Mouse (Mus musculus): Measurements from ENCODE around the gene Oit1. TPM values are rescaled to one million over a fixed set of nuclear protein-coding genes. Genes with fewer than 3 reads are reported as not detected.

Gene Oit1
- polyA plus RNA-seq, 2 experiments: 0.02 TPM; not detected in 1

- ATAC-seq (ENCODE audit: insufficient read depth): no peak
- WGBS (ENCODE audit: insufficient replicate concordance): 61% methylated on average over 4 of the region's 4 CpGs
- DNase-seq (ENCODE audit: low read depth in 3 of 3, low spot score in 3 of 3): no peak
- Histone ChIP-seq H3K4me3 (ENCODE audit: insufficient read depth in 1 of 2, low read depth in 2 of 2, low read length in 2 of 2) (no peak overlapping the region), H3K9ac (replicated peaks) (no peak overlapping the region), H3K4me2 (ENCODE audit: low read depth) (no peak overlapping the region), H3K4me1 (replicated peaks; ENCODE audit: control insufficient read depth in 2 of 2, insufficient read depth in 2 of 2, low read length in 1 of 2) (no peaks in the 10 kb centered on the region; a peak in 1 of 4 replicates), H3K9me3 (ENCODE audit: control insufficient read depth, low read length) (no peaks in the 10 kb centered on the region), H3K27ac (no peak overlapping the region), H3K27me3 (ENCODE audit: control insufficient read depth, insufficient read depth, low read length) (no peaks in the 10 kb centered on the region), H3K36me3 (replicated peaks; ENCODE audit: control insufficient read depth, insufficient read depth, low read depth) (no peaks in the 10 kb centered on the region)
- TF ChIP-seq EP300 (IDR thresholded peaks at IDR 0.05; ENCODE audit: low read depth) (no peak), CTCF (IDR thresholded peaks at IDR 0.05; ENCODE audit: low read depth) (no peak)
Measured at GRCm38 (mm10) chr14:8340226-8340625, 38.3 kb downstream of the Oit1 start.

- no peaks in the 10 kb centered on the region for H3K4me1 ChIP-seq (replicated peaks; ENCODE audit: control insufficient read depth in 2 of 2, insufficient read depth in 2 of 2, low read length in 1 of 2)
- H3K9me3 ChIP-seq (ENCODE audit: control insufficient read depth, low read length): no peaks in the 10 kb centered on the region
- H3K36me3 ChIP-seq (replicated peaks; ENCODE audit: control insufficient read depth, insufficient read depth, low read depth): no peaks in the 10 kb centered on the region
- H3K4me3 ChIP-seq (ENCODE audit: insufficient read depth in 1 of 2, low read depth in 2 of 2, low read length in 2 of 2): no peak overlapping the region
- TF ChIP-seq EP300 (IDR thresholded peaks at IDR 0.05; ENCODE audit: low read depth) (no peak), CTCF (IDR thresholded peaks at IDR 0.05; ENCODE audit: low read depth) (no peak)
- no peaks in the 10 kb centered on the region for H3K27me3 ChIP-seq (ENCODE audit: control insufficient read depth, insufficient read depth, low read length)
- WGBS (ENCODE audit: insufficient replicate concordance): 66% methylated on average over 10 of the region's 10 CpGs
- H3K9ac ChIP-seq (replicated peaks): no peak overlapping the region
- no peak overlapping the region for H3K4me2 ChIP-seq (ENCODE audit: low read depth)
- H3K27ac ChIP-seq: no peak overlapping the region
- DNase-seq (ENCODE audit: low read depth in 3 of 3, low spot score in 3 of 3) (no peak), ATAC-seq (ENCODE audit: insufficient read depth) (no peak)
Measured at GRCm38 (mm10) chr14:8335947-8336346, 42.6 kb downstream of the Oit1 start.

- H3K36me3 ChIP-seq (replicated peaks; ENCODE audit: control insufficient read depth, insufficient read depth, low read depth): no peaks in the 10 kb centered on the region
- WGBS (ENCODE audit: insufficient replicate concordance): 59% methylated on average over 3 of the region's 3 CpGs
- TF ChIP-seq EP300 (IDR thresholded peaks at IDR 0.05; ENCODE audit: low read depth): no peak
- no peak for TF ChIP-seq CTCF (IDR thresholded peaks at IDR 0.05; ENCODE audit: low read depth)
- no peak overlapping the region for H3K4me3 ChIP-seq (ENCODE audit: insufficient read depth in 1 of 2, low read depth in 2 of 2, low read length in 2 of 2)
- H3K4me2 ChIP-seq (ENCODE audit: low read depth): no peak overlapping the region
- ATAC-seq (ENCODE audit: insufficient read depth) (no peak), DNase-seq (ENCODE audit: low read depth in 3 of 3, low spot score in 3 of 3) (no peak)
- H3K4me1 ChIP-seq (replicated peaks; ENCODE audit: control insufficient read depth in 2 of 2, insufficient read depth in 2 of 2, low read length in 1 of 2): no peaks in the 10 kb centered on the region
- no peaks in the 10 kb centered on the region for H3K27me3 ChIP-seq (ENCODE audit: control insufficient read depth, insufficient read depth, low read length)
- H3K9me3 ChIP-seq (ENCODE audit: control insufficient read depth, low read length): no peaks in the 10 kb centered on the region
- no peak overlapping the region for H3K9ac ChIP-seq (replicated peaks)
- H3K27ac ChIP-seq: no peak overlapping the region
Measured at GRCm38 (mm10) chr14:8334511-8334910, 44.0 kb downstream of the Oit1 start.

- 0 out of 4 replicates have a peak, but pooled peaks cover 0 to under 1% of the 10 kb centered on the region in 2 experiments for H3K4me1 ChIP-seq (replicated peaks; ENCODE audit: control insufficient read depth in 2 of 2, insufficient read depth in 2 of 2, low read length in 1 of 2)
- 61% methylated on average over 11 of the region's 11 CpGs for WGBS (ENCODE audit: insufficient replicate concordance)
- H3K9ac ChIP-seq (replicated peaks): no peak overlapping the region
- H3K4me3 ChIP-seq (ENCODE audit: insufficient read depth in 1 of 2, low read depth in 2 of 2, low read length in 2 of 2): no peak overlapping the region
- no peak overlapping the region for H3K4me2 ChIP-seq (ENCODE audit: low read depth)
- DNase-seq (ENCODE audit: low read depth in 3 of 3, low spot score in 3 of 3): no peak
- no peaks in the 10 kb centered on the region for H3K36me3 ChIP-seq (replicated peaks; ENCODE audit: control insufficient read depth, insufficient read depth, low read depth)
- H3K27me3 ChIP-seq (ENCODE audit: control insufficient read depth, insufficient read depth, low read length): no peaks in the 10 kb centered on the region
- no peak overlapping the region for H3K27ac ChIP-seq
- ATAC-seq (ENCODE audit: insufficient read depth): no peak
- no peaks in the 10 kb centered on the region for H3K9me3 ChIP-seq (ENCODE audit: control insufficient read depth, low read length)
- no peak for TF ChIP-seq EP300 (IDR thresholded peaks at IDR 0.05; ENCODE audit: low read depth)
Measured at GRCm38 (mm10) chr14:8332314-8333252, 46.0 kb downstream of the Oit1 start.

- DNase-seq (ENCODE audit: low read depth in 3 of 3, low spot score in 3 of 3) (no peak), ATAC-seq (ENCODE audit: insufficient read depth) (no peak)
- Histone ChIP-seq H3K4me3 (ENCODE audit: insufficient read depth in 1 of 2, low read depth in 2 of 2, low read length in 2 of 2) (no peak overlapping the region), H3K4me2 (ENCODE audit: low read depth) (no peak overlapping the region), H3K9me3 (ENCODE audit: control insufficient read depth, low read length) (no peaks in the 10 kb centered on the region), H3K9ac (replicated peaks) (no peak overlapping the region), H3K4me1 (replicated peaks; ENCODE audit: control insufficient read depth in 2 of 2, insufficient read depth in 2 of 2, low read length in 1 of 2) (peaks cover 0 to 9% of the 10 kb centered on the region in 2 experiments; a peak in 2 of 4 replicates), H3K27ac (no peak overlapping the region), H3K36me3 (replicated peaks; ENCODE audit: control insufficient read depth, insufficient read depth, low read depth) (no peaks in the 10 kb centered on the region), H3K27me3 (ENCODE audit: control insufficient read depth, insufficient read depth, low read length) (no peaks in the 10 kb centered on the region)
- WGBS (ENCODE audit: insufficient replicate concordance): 61% methylated on average over 14 of the region's 14 CpGs
- no peak for TF ChIP-seq EP300 (IDR thresholded peaks at IDR 0.05; ENCODE audit: low read depth)
- TF ChIP-seq CTCF (IDR thresholded peaks at IDR 0.05; ENCODE audit: low read depth): no peak
Measured at GRCm38 (mm10) chr14:8331307-8331905, 47.1 kb downstream of the Oit1 start.
